Mouse (Mus musculus): ENCODE data around the gene Ttc13. TPM values are rescaled to one million over a fixed set of nuclear protein-coding genes. Genes with fewer than 3 reads are reported as not detected.

Gene Ttc13
- polyA plus RNA-seq, 1 experiment from 2014 or later: 34.7 TPM

DNA sequence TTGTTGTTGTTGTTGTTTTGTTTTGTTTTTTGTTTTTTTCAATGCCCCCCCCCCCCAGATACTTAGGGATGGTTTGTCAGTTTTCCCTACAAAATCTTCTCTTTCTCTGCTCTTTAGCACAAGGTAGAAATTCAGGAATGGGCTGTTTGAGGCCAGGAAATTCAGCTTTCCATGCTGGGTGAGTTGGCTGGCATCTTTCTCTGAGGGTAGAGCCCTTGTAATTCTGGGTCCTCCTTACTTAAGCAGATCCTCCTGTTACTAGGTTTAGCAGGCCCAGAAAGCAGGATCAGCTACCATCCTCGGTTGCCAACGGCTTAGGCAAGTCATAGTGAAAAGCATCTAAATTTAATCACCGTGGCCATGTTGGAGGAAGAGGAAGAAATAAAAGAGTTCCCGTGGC lies 90.9 kb downstream of the Ttc13 start:
- no peak for ATAC-seq
- Histone ChIP-seq H3K9ac (ENCODE audit: low read depth, low read length) (no peak overlapping the region), H3K27ac (ENCODE audit: low read length) (no peak overlapping the region), H3K4me1 (ENCODE audit: control insufficient read depth, insufficient read depth, low read length) (no peaks in the 10 kb centered on the region), H3K4me3 (ENCODE audit: low read length) (no peak overlapping the region), H3K27me3 (replicated peaks; ENCODE audit: control insufficient read depth, insufficient read depth, low read length) (no peaks in the 10 kb centered on the region), H3K4me2 (ENCODE audit: low read depth, low read length) (no peak overlapping the region), H3K9me3 (ENCODE audit: control insufficient read depth, low read length) (no peaks in the 10 kb centered on the region), H3K36me3 (ENCODE audit: control insufficient read depth, insufficient read depth, low read length) (no peaks in the 10 kb centered on the region)
- 84% methylated on average over 4 of the region's 4 CpGs for WGBS

DNA sequence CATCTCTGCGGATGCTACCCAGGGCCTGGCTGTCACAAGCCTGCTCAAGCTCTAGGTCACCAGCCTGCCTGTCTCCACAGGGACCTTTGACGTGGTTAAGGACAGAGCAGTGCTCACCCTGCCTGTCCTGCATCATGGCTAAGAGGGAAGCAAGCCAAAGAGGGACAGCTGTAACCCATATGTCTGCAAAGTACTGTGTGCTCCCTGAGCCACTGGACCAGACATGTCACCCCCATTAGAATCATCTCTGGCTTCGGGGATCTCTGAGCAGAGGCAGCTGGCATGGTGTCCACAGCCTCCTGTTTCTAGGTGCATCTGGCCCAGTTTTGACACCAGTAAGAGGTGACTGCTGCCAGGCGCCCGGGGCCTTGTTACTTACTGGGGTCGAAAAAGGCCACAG lies 91.3 kb downstream of the Ttc13 start:
- Histone ChIP-seq H3K4me2 (ENCODE audit: low read depth, low read length) (no peak overlapping the region), H3K27ac (ENCODE audit: low read length) (no peak overlapping the region), H3K27me3 (replicated peaks; ENCODE audit: control insufficient read depth, insufficient read depth, low read length) (no peaks in the 10 kb centered on the region), H3K9ac (ENCODE audit: low read depth, low read length) (no peak overlapping the region), H3K9me3 (ENCODE audit: control insufficient read depth, low read length) (no peaks in the 10 kb centered on the region), H3K36me3 (ENCODE audit: control insufficient read depth, insufficient read depth, low read length) (no peaks in the 10 kb centered on the region), H3K4me3 (ENCODE audit: low read length) (no peak overlapping the region), H3K4me1 (ENCODE audit: control insufficient read depth, insufficient read depth, low read length) (no peaks in the 10 kb centered on the region)
- 0 out of 2 replicates have a peak, but pooled peaks have one; percentile 20 for ATAC-seq
- 72% methylated on average over 6 of the region's 6 CpGs for WGBS

DNA sequence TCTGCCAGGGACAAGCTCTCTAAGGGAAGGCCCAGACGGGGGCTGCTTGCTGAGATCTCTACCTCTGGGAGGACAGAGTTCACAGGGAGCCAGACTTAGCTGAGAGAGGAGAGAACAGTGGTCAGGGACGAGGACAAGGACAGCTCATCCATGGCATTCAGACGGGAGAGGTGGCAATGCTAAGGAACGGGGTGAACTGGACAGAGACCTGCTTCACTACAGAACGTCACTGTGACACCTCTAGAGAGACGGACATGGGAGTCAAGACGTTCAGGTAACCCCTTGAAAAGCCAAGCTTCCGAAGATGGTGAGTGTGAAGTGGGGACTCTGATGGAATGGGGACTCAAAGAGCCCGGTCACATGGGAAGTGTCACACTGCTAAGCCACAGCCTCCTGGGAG lies 95.5 kb downstream of the Ttc13 start:
- H3K4me3 ChIP-seq (ENCODE audit: low read length): no peak overlapping the region

More for the DNA sequence above, 95.5 kb downstream of the Ttc13 start:
- Histone ChIP-seq H3K36me3 (ENCODE audit: control insufficient read depth, insufficient read depth, low read length) (no peaks in the 10 kb centered on the region), H3K9me3 (ENCODE audit: control insufficient read depth, low read length) (no peaks in the 10 kb centered on the region), H3K4me1 (ENCODE audit: control insufficient read depth, insufficient read depth, low read length) (no peaks in the 10 kb centered on the region), H3K27ac (ENCODE audit: low read length) (no peak overlapping the region), H3K4me2 (ENCODE audit: low read depth, low read length) (no peak overlapping the region), H3K27me3 (replicated peaks; ENCODE audit: control insufficient read depth, insufficient read depth, low read length) (no peaks in the 10 kb centered on the region), H3K9ac (ENCODE audit: low read depth, low read length) (no peak overlapping the region)
- 89% methylated on average over 9 of the region's 9 CpGs for WGBS
- no peak for ATAC-seq

Other genes starting within 250 kb of the Ttc13 start
- 35.5 and 37.6 TPM in 2 replicates for gene Cog2, start 201.2 kb downstream of the Ttc13 start, polyA plus RNA-seq (2015; fragmentation: Nextera tagmentation; extraction: Ambion mirVana)
- gene Agt, start 152.3 kb downstream of the Ttc13 start, polyA plus RNA-seq (2015; fragmentation: Nextera tagmentation; extraction: Ambion mirVana): 5.9 and 8.4 TPM in 2 replicates
- gene Capn9, start 145.9 kb downstream of the Ttc13 start, polyA plus RNA-seq (2015; fragmentation: Nextera tagmentation; extraction: Ambion mirVana): 2.3 and 2.9 TPM in 2 replicates
- gene 2310022B05Rik, start 58.6 kb downstream of the Ttc13 start, polyA plus RNA-seq (2015; fragmentation: Nextera tagmentation; extraction: Ambion mirVana): 17.0 and 20.8 TPM in 2 replicates
- gene Arv1, start 156 bp upstream of the Ttc13 start, polyA plus RNA-seq (2015; fragmentation: Nextera tagmentation; extraction: Ambion mirVana): 15.2 and 17.1 TPM in 2 replicates
- 2.8 and 2.9 TPM in 2 replicates for gene Fam89a, start 29.8 kb upstream of the Ttc13 start, polyA plus RNA-seq (2015; fragmentation: Nextera tagmentation; extraction: Ambion mirVana)
- 0.32 and 0.38 TPM in 2 replicates for gene Trim67, start 71.1 kb upstream of the Ttc13 start, polyA plus RNA-seq (2015; fragmentation: Nextera tagmentation; extraction: Ambion mirVana)
- gene Gnpat, start 141.1 kb upstream of the Ttc13 start, polyA plus RNA-seq (2015; fragmentation: Nextera tagmentation; extraction: Ambion mirVana): 75.4 and 83.6 TPM in 2 replicates
- gene 2810004N23Rik, start 141.1 kb upstream of the Ttc13 start, polyA plus RNA-seq (2015; fragmentation: Nextera tagmentation; extraction: Ambion mirVana): 41.7 and 42.8 TPM in 2 replicates
- gene Exoc8, start 175.7 kb upstream of the Ttc13 start, polyA plus RNA-seq (2015; fragmentation: Nextera tagmentation; extraction: Ambion mirVana): 3.2 and 6.0 TPM in 2 replicates
- gene Sprtn, start 175.9 kb upstream of the Ttc13 start, polyA plus RNA-seq (2015; fragmentation: Nextera tagmentation; extraction: Ambion mirVana): 6.1 and 6.7 TPM in 2 replicates
- 9.4 and 11.0 TPM in 2 replicates for gene Egln1, start 227.3 kb upstream of the Ttc13 start, polyA plus RNA-seq (2015; fragmentation: Nextera tagmentation; extraction: Ambion mirVana)